Mouse (Mus musculus) testis, adult 2 months (tissue): ENCODE results near the gene Grik5.

Source experiments
- CTCF ChIP-seq: fragments of 200-500 bp; IDR thresholded peaks from 2 replicates; pipeline ENCODE4 v1.5.1; 2012; ENCODE audit warnings: low read depth, mild to moderate bottlenecking, inconsistent platforms, low read length, moderate library complexity; ENCODE audit not compliant: control insufficient read depth, insufficient read depth, insufficient replicate concordance
- POLR2A ChIP-seq: fragments of 200-500 bp; IDR thresholded peaks from 2 replicates; pipeline ENCODE4 v1.6.1; 2012; ENCODE audit warnings: low read depth, mild to moderate bottlenecking, inconsistent platforms, low read length, moderate library complexity; ENCODE audit not compliant: control insufficient read depth

DNA sequence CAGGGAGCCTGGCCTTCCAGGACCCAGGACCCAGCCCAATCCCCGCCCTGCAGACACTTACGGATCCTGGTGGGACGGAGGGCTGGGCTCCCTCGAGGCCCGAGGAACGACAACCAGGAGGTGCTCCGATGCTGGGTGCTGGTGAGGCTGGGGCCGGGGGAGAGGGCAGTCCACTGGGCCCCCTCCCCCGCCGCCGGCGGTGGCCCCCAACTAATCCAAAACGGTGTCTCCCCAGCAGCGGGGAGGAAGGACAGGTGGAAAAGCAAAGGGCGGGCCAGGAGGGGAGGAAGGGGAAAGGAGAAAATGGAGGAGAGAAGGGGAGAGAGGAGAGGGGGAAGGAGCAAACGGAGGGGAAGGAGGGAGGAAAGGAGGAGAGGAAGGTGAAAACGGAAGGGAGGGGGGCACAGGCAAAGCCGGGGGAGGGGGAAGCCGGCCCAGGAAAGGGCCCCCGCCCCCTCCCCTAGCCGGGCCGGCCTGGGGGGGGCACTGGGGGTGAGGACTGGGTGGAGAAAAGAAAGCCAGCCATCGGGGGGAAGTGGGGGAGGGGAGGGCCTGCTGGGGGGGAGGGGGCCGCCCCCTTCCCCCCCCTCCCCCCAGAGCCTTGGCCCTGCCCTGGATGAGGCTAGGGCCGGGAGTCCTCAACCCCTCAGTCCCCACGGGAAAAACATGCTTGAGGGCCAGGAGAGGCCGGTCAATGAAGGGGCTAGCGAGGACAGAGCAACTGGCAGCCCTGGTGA, at the start of gene Grik5, which contains the start of gene Zfp574:
- TF ChIP-seq CTCF (no peak), POLR2A (no peak)
